Mouse (Mus musculus) myocyte (in vitro differentiated cells): Measurements from ENCODE around the gene Glt6d1.

ENCODE experiments used
- E2F4 ChIP-seq: IDR thresholded peaks from one replicate; pipeline ENCODE4 v1.6.1; 2011; ENCODE audit warnings: mild to moderate bottlenecking, control low read depth, moderate library complexity; ENCODE audit not compliant: insufficient read depth
- MAX ChIP-seq: IDR thresholded peaks from one replicate; pipeline ENCODE4 v1.6.1; 2011; ENCODE audit warnings: low read depth, mild to moderate bottlenecking, control low read depth
- MYOD1 ChIP-seq, 3 experiments: IDR thresholded peaks; one replicate each; pipeline ENCODE4 v1.6.1; 2011; ENCODE audit warnings: control low read depth in 2 of 3, low read depth in 2 of 3, mild to moderate bottlenecking in 2 of 3, moderate library complexity in 1 of 3; ENCODE audit not compliant: insufficient read length in 2 of 3, control insufficient read depth in 1 of 3
- POLR2A ChIP-seq: IDR thresholded peaks from one replicate; pipeline ENCODE4 v1.6.1; 2011; ENCODE audit warnings: low read depth, mild to moderate bottlenecking, control low read depth, moderate library complexity; ENCODE audit not compliant: insufficient read length
- POLR2AphosphoS2 ChIP-seq: IDR thresholded peaks from one replicate; pipeline ENCODE4 v1.6.1; 2011; ENCODE audit warnings: low read depth, control low read depth; ENCODE audit not compliant: insufficient read length
- TCF3 ChIP-seq: IDR thresholded peaks from one replicate; pipeline ENCODE4 v1.6.1; 2011; ENCODE audit warnings: low read depth, control low read depth; ENCODE audit not compliant: insufficient read length
- USF1 ChIP-seq: IDR thresholded peaks from one replicate; pipeline ENCODE4 v1.6.1; 2011; ENCODE audit warnings: low read depth, mild to moderate bottlenecking, control low read depth, moderate library complexity

GRCm38 (mm10) chr2:25862038-25862437 is 46.4 kb upstream of the Glt6d1 start:
- TF ChIP-seq POLR2A (no peak), MAX (no peak), POLR2AphosphoS2 (no peak), E2F4 (no peak), TCF3 (no peak), MYOD1 (IDR thresholded peaks at IDR 0.05; ENCODE audit: control insufficient read depth in 1 of 3, insufficient read length in 2 of 3, low read depth in 2 of 3) (no peak), USF1 (no peak)
